Mouse (Mus musculus) thymus, adult 2 months (tissue): ENCODE data around the gene Ndufaf3. TPM values are rescaled to one million over a fixed set of nuclear protein-coding genes. Genes with fewer than 3 reads are reported as not detected.

ENCODE experiments used
- DNase-seq: peaks from one replicate; pipeline ENCODE4 v3.0.0; 2021
- H3K27ac ChIP-seq: fragments of 200-500 bp; 2 replicates; pipeline ENCODE4 v1.5.1; 2012; ENCODE audit warnings: low read length, control low read depth; ENCODE audit not compliant: control insufficient read depth, insufficient read depth
- H3K27me3 ChIP-seq: fragments of 200-500 bp; 2 replicates; pipeline ENCODE4 v1.6.1; 2012; ENCODE audit warnings: mild to moderate bottlenecking, low read length, moderate library complexity, mixed read lengths; ENCODE audit not compliant: control insufficient read depth, insufficient read depth
- H3K36me3 ChIP-seq: fragments of 200-500 bp; 2 replicates; pipeline ENCODE4 v1.6.1; 2012; ENCODE audit warnings: mild to moderate bottlenecking, low read length, moderate library complexity; ENCODE audit not compliant: control insufficient read depth, insufficient read depth
- H3K4me1 ChIP-seq: fragments of 200-500 bp; replicated peaks from 2 replicates; pipeline ENCODE4 v1.6.1; 2012; ENCODE audit warnings: low read length; ENCODE audit not compliant: control insufficient read depth, insufficient read depth
- H3K4me3 ChIP-seq: fragments of 200-500 bp; 2 replicates; pipeline ENCODE4 v1.5.1; 2012; ENCODE audit warnings: mild to moderate bottlenecking, low read length, control low read depth, moderate library complexity; ENCODE audit not compliant: control insufficient read depth, insufficient read depth
- CTCF ChIP-seq: fragments of 200-500 bp; IDR thresholded peaks from 2 replicates; pipeline ENCODE4 v1.5.1; 2012; ENCODE audit warnings: mild to moderate bottlenecking, control low read depth, low read length, moderate library complexity, borderline replicate concordance; ENCODE audit not compliant: control insufficient read depth, poor library complexity, insufficient read depth; ENCODE audit errors: extremely low read depth
- POLR2A ChIP-seq: fragments of 200-500 bp; IDR thresholded peaks from 2 replicates; pipeline ENCODE4 v1.6.1; 2012; ENCODE audit warnings: mild to moderate bottlenecking, low read length, control low read depth, moderate library complexity; ENCODE audit not compliant: control insufficient read depth, poor library complexity, insufficient read depth; ENCODE audit errors: extremely low read depth
- WGBS: fragments of 180-500 bp; shearing (Covaris S2); methylation state at CpG from one replicate; pipeline ENCODE4 v1.1.7; 2018; 5-methylcytosine and 5-hydroxymethylcytosine counted together
- polyA plus RNA-seq: library from polyadenylated mRNA; depleted of rRNA; stranded (reverse); fragments of >200 nt; gene quantifications from 2 replicates; pipeline ENCODE4 v1.2.3, GENCODE M21; 2012

Gene Ndufaf3
- polyA plus RNA-seq, 1 experiment = 74.2 TPM

- H3K36me3 ChIP-seq = peaks cover 8% of the 10 kb centered on the region
- H3K4me1 ChIP-seq = peaks cover 7% of the 10 kb centered on the region
- H3K27ac ChIP-seq = no peak overlapping the region
- no peak for DNase-seq
- H3K4me3 ChIP-seq = no peak overlapping the region
- WGBS = 80% methylated on average over 4 of the region's 4 CpGs
- no peaks in the 10 kb centered on the region for H3K27me3 ChIP-seq
- TF ChIP-seq POLR2A = no peak
Observed at GRCm38 (mm10) chr9:108599021-108599566, 31.9 kb upstream of the Ndufaf3 start.

GRCm38 (mm10) chr9:108596998-108597764, 29.9 kb upstream of the Ndufaf3 start, which contains the start of gene P4htm:
P4htm (minus strand) TSS chr9:108597667.
- Histone ChIP-seq H3K4me1 (peaks cover 7% of the 10 kb centered on the region), H3K27ac (no peak within 1 kb of the TSS), H3K4me3 (peak within 1 kb of the TSS; percentile 78), H3K36me3 (no peaks in the 10 kb centered on the region), H3K27me3 (no peaks in the 10 kb centered on the region)
- TF ChIP-seq CTCF (0 out of 2 replicates have a peak, but pooled peaks have one; percentile 22), POLR2A (no peak)
- peak; percentile 54 for DNase-seq
- 6% methylated on average over 69 of the region's 69 CpGs for WGBS

- Histone ChIP-seq H3K27ac (no peak overlapping the region), H3K4me1 (peaks cover 7% of the 10 kb centered on the region), H3K27me3 (no peaks in the 10 kb centered on the region), H3K36me3 (no peaks in the 10 kb centered on the region), H3K4me3 (no peak overlapping the region)
- no peak for DNase-seq
- 93% methylated on average over 3 of the region's 3 CpGs for WGBS
- TF ChIP-seq CTCF (no peak), POLR2A (no peak)
Observed at GRCm38 (mm10) chr9:108594354-108594753, 27.1 kb upstream of the Ndufaf3 start.

- H3K4me3 ChIP-seq = no peak overlapping the region
- 96% methylated on average over 4 of the region's 4 CpGs for WGBS
- no peak overlapping the region for H3K27ac ChIP-seq
- no peak for DNase-seq
- H3K27me3 ChIP-seq = no peaks in the 10 kb centered on the region
- no peaks in the 10 kb centered on the region for H3K36me3 ChIP-seq
- TF ChIP-seq CTCF (no peak), POLR2A (no peak)
- H3K4me1 ChIP-seq = peaks cover 2% of the 10 kb centered on the region; the same call in 1 of the 2 replicates
Observed at GRCm38 (mm10) chr9:108591462-108591861, 24.2 kb upstream of the Ndufaf3 start.

- WGBS = 69% methylated on average over 5 of the region's 5 CpGs
- no peak for TF ChIP-seq POLR2A
- no peak for TF ChIP-seq CTCF
Observed at GRCm38 (mm10) chr9:108589229-108589628, 22.0 kb upstream of the Ndufaf3 start.

GRCm38 (mm10) chr9:108587571-108588180, 20.4 kb upstream of the Ndufaf3 start:
- no peak for DNase-seq
- H3K4me3 ChIP-seq = no peak overlapping the region
- H3K27me3 ChIP-seq = no peaks in the 10 kb centered on the region
- no peak overlapping the region for H3K27ac ChIP-seq
- WGBS = 87% methylated on average over 14 of the region's 14 CpGs
- no peak for TF ChIP-seq CTCF
- peaks cover 2% of the 10 kb centered on the region; the same call in 1 of the 2 replicates for H3K4me1 ChIP-seq
- H3K36me3 ChIP-seq = no peaks in the 10 kb centered on the region

More at GRCm38 (mm10) chr9:108589229-108589628, 22.0 kb upstream of the Ndufaf3 start:
- Histone ChIP-seq H3K27me3 (no peaks in the 10 kb centered on the region), H3K4me1 (peaks cover 2% of the 10 kb centered on the region; the same call in 1 of the 2 replicates), H3K27ac (no peak overlapping the region), H3K4me3 (no peak overlapping the region), H3K36me3 (no peaks in the 10 kb centered on the region)
- DNase-seq = peak; percentile 39
